Mouse (Mus musculus): ENCODE measurements around the gene Rere. TPM values are rescaled to one million over a fixed set of nuclear protein-coding genes. Genes with fewer than 3 reads are reported as not detected.

The Rere gene
- total and polyA plus RNA-seq, 3 experiments = 4.1 to 31.8 TPM; not detected in 1

- Histone ChIP-seq H3K79me2 (ENCODE audit: control insufficient read depth, insufficient read depth, low read length, poor library complexity) (no peaks in the 10 kb centered on the region), H3K27ac (ENCODE audit: control insufficient read depth, low read depth, low read length) (no peak overlapping the region), H3K9ac (ENCODE audit: control insufficient read depth, low read depth, low read length, poor library complexity, severe bottlenecking) (no peak overlapping the region), H3K27me3 (ENCODE audit: control insufficient read depth in 1 of 2, insufficient read depth in 2 of 2, low read length in 2 of 2) (no peaks in the 10 kb centered on the region; a peak in 1 of 4 replicates), H3K36me3 (ENCODE audit: control insufficient read depth in 1 of 2, insufficient read depth in 2 of 2, low read length in 2 of 2) (no peaks in the 10 kb centered on the region), H3K4me1 (ENCODE audit: control insufficient read depth in 1 of 2, insufficient read depth in 2 of 2, low read length in 2 of 2) (no peaks in the 10 kb centered on the region), H3K4me3 (ENCODE audit: control insufficient read depth in 1 of 2, insufficient read depth in 1 of 2, low read depth in 2 of 2, low read length in 2 of 2) (no peak overlapping the region), H3K9me3 (replicated peaks; ENCODE audit: insufficient read depth, low read length) (no peaks in the 10 kb centered on the region)
- TF ChIP-seq CHD1 (IDR thresholded peaks at IDR 0.05; ENCODE audit: low read depth, low read length) = no peak
- peak in 1 of 3 experiments; percentile 9; a peak in 1 of 6 replicates for TF ChIP-seq CTCF (IDR thresholded peaks at IDR 0.05 in 2 of 3, conservative IDR thresholded peaks at IDR 0.05 in 1 of 3; ENCODE audit: control insufficient read depth in 1 of 3, insufficient read depth in 1 of 3, low read depth in 2 of 3, low read length in 3 of 3, poor library complexity in 1 of 3, severe bottlenecking in 1 of 3)
- no peak for DNase-seq (ENCODE audit: low read depth, low spot score)
These were observed 378.6 kb downstream of the Rere start for GRCm38 (mm10) chr4:150659926-150660610.

GRCm38 (mm10) chr4:150661886-150662285 is 380.4 kb downstream of the Rere start:
- Histone ChIP-seq H3K4me1 (ENCODE audit: control insufficient read depth in 1 of 2, insufficient read depth in 2 of 2, low read length in 2 of 2) (no peaks in the 10 kb centered on the region), H3K27ac (ENCODE audit: control insufficient read depth, low read depth, low read length) (no peak overlapping the region), H3K27me3 (ENCODE audit: control insufficient read depth in 1 of 2, insufficient read depth in 2 of 2, low read length in 2 of 2) (peaks cover 0 to 2% of the 10 kb centered on the region in 2 experiments; a peak in 1 of 4 replicates), H3K36me3 (ENCODE audit: control insufficient read depth in 1 of 2, insufficient read depth in 2 of 2, low read length in 2 of 2) (no peaks in the 10 kb centered on the region), H3K79me2 (ENCODE audit: control insufficient read depth, insufficient read depth, low read length, poor library complexity) (no peaks in the 10 kb centered on the region), H3K9me3 (replicated peaks; ENCODE audit: insufficient read depth, low read length) (no peaks in the 10 kb centered on the region), H3K4me3 (ENCODE audit: control insufficient read depth in 1 of 2, insufficient read depth in 1 of 2, low read depth in 2 of 2, low read length in 2 of 2) (no peak overlapping the region), H3K9ac (ENCODE audit: control insufficient read depth, low read depth, low read length, poor library complexity, severe bottlenecking) (no peak overlapping the region)
- DNase-seq (ENCODE audit: low read depth, low spot score) = no peak
- TF ChIP-seq MEF2A (IDR thresholded peaks at IDR 0.05; ENCODE audit: extremely low read depth, insufficient replicate concordance, low read depth, low read length, poor library complexity, severe bottlenecking) = no peak
- TF ChIP-seq TBP (IDR thresholded peaks at IDR 0.05; ENCODE audit: low read depth, low read length) = no peak

GRCm38 (mm10) chr4:150663192-150663591 is 381.7 kb downstream of the Rere start:
- H3K36me3 ChIP-seq (ENCODE audit: control insufficient read depth in 1 of 2, insufficient read depth in 2 of 2, low read length in 2 of 2) = no peaks in the 10 kb centered on the region
- no peaks in the 10 kb centered on the region for H3K4me1 ChIP-seq (ENCODE audit: control insufficient read depth in 1 of 2, insufficient read depth in 2 of 2, low read length in 2 of 2)
- DNase-seq (ENCODE audit: low read depth, low spot score) = peak; percentile 77
- no peak overlapping the region for H3K4me3 ChIP-seq (ENCODE audit: control insufficient read depth in 1 of 2, insufficient read depth in 1 of 2, low read depth in 2 of 2, low read length in 2 of 2)
- no peak overlapping the region for H3K9ac ChIP-seq (ENCODE audit: control insufficient read depth, low read depth, low read length, poor library complexity, severe bottlenecking)
- H3K9me3 ChIP-seq (replicated peaks; ENCODE audit: insufficient read depth, low read length) = no peaks in the 10 kb centered on the region
- H3K27me3 ChIP-seq (ENCODE audit: control insufficient read depth in 1 of 2, insufficient read depth in 2 of 2, low read length in 2 of 2) = peaks cover 0 to 2% of the 10 kb centered on the region in 2 experiments; a peak in 1 of 4 replicates
- H3K27ac ChIP-seq (ENCODE audit: control insufficient read depth, low read depth, low read length) = no peak overlapping the region
- no peaks in the 10 kb centered on the region for H3K79me2 ChIP-seq (ENCODE audit: control insufficient read depth, insufficient read depth, low read length, poor library complexity)
- TF ChIP-seq BHLHE40 (IDR thresholded peaks at IDR 0.05; ENCODE audit: borderline replicate concordance, low read depth, low read length) (no peak), USF1 (IDR thresholded peaks at IDR 0.05; ENCODE audit: low read depth, low read length) (no peak), MYC (IDR thresholded peaks at IDR 0.05; ENCODE audit: low read depth, low read length) (no peak), TCF12 (IDR thresholded peaks at IDR 0.05; ENCODE audit: low read depth, low read length) (no peak), TBP (IDR thresholded peaks at IDR 0.05; ENCODE audit: low read depth, low read length) (no peak), POLR2AphosphoS2 (IDR thresholded peaks at IDR 0.05; ENCODE audit: low read length) (no peak), NRF1 (IDR thresholded peaks at IDR 0.05; ENCODE audit: insufficient read depth, low read depth, low read length, poor library complexity, severe bottlenecking) (peak; percentile 43; the same call in 1 of the 2 replicates), MAX (IDR thresholded peaks at IDR 0.05; ENCODE audit: low read length) (no peak), NELFE (IDR thresholded peaks at IDR 0.05; ENCODE audit: low read depth, low read length) (no peak), SMC3 (IDR thresholded peaks at IDR 0.05; ENCODE audit: low read depth, low read length) (peak; percentile 60), CTCF (IDR thresholded peaks at IDR 0.05 in 2 of 3, conservative IDR thresholded peaks at IDR 0.05 in 1 of 3; ENCODE audit: control insufficient read depth in 1 of 3, insufficient read depth in 1 of 3, low read depth in 2 of 3, low read length in 3 of 3, poor library complexity in 1 of 3, severe bottlenecking in 1 of 3) (peak; percentile 75 to 89 (median 88)), RAD21 (IDR thresholded peaks at IDR 0.05; ENCODE audit: low read depth, low read length) (peak; percentile 50), GABPA (IDR thresholded peaks at IDR 0.05; ENCODE audit: low read depth, low read length) (no peak), ZC3H11A (IDR thresholded peaks at IDR 0.05; ENCODE audit: low read depth, low read length) (peak; percentile 34; the same call in 1 of the 2 replicates), POLR2A (IDR thresholded peaks at IDR 0.05; ENCODE audit: control insufficient read depth in 1 of 2, insufficient read depth in 1 of 2, low read depth in 1 of 2, low read length in 2 of 2, poor library complexity in 1 of 2) (no peak)

Measured in MEL (cell line).